Mouse (Mus musculus) neural tube, embryonic 10.5 days (tissue): ENCODE measurements around the gene Ebp.

Experiments used
- DNase-seq: peaks from one replicate; pipeline ENCODE4 v3.0.0-alpha.2; 2017; ENCODE audit warnings: low spot score; ENCODE audit errors: extremely low spot score

Gene Ebp

GRCm38 (mm10) chrX:8193419-8193723, at the start of gene Ebp:
TSS of gene Ebp (minus strand) at chrX:8193512.
- no peak for DNase-seq

GRCm38 (mm10) chrX:8238804-8239395, 45.6 kb upstream of the Ebp start:
- no peak for DNase-seq

- DNase-seq: no peak
Observed at GRCm38 (mm10) chrX:8236704-8237103, 43.4 kb upstream of the Ebp start.

- DNase-seq: no peak
Observed at GRCm38 (mm10) chrX:8233602-8234001, 40.3 kb upstream of the Ebp start.

- no peak for DNase-seq
Observed at GRCm38 (mm10) chrX:8230272-8230671, 37.0 kb upstream of the Ebp start.

- DNase-seq: no peak
Observed at GRCm38 (mm10) chrX:8223473-8223872, 30.2 kb upstream of the Ebp start.

GRCm38 (mm10) chrX:8222678-8223421, 29.5 kb upstream of the Ebp start:
- no peak for DNase-seq

- no peak for DNase-seq
Observed at GRCm38 (mm10) chrX:8222296-8222677, 29.0 kb upstream of the Ebp start.

GRCm38 (mm10) chrX:8219651-8220050, 26.3 kb upstream of the Ebp start:
- DNase-seq: no peak

- DNase-seq: no peak
Observed at GRCm38 (mm10) chrX:8218114-8218513, 24.8 kb upstream of the Ebp start.

- DNase-seq: no peak
Observed at GRCm38 (mm10) chrX:8217383-8217782, 24.1 kb upstream of the Ebp start.

- no peak for DNase-seq
Observed at GRCm38 (mm10) chrX:8211490-8212207, 18.3 kb upstream of the Ebp start.

- DNase-seq: no peak
Observed at GRCm38 (mm10) chrX:8209720-8210119, 16.4 kb upstream of the Ebp start.

- no peak for DNase-seq
Observed at GRCm38 (mm10) chrX:8207224-8207623, 13.9 kb upstream of the Ebp start.

GRCm38 (mm10) chrX:8206694-8207197, 13.4 kb upstream of the Ebp start:
- no peak for DNase-seq

GRCm38 (mm10) chrX:8206015-8206693, 12.8 kb upstream of the Ebp start, which contains the start of gene Porcn:
TSS of gene Porcn (minus strand) at chrX:8206525.
- peak; percentile 76 for DNase-seq

GRCm38 (mm10) chrX:8205551-8205950, 12.2 kb upstream of the Ebp start:
- no peak for DNase-seq

- no peak for DNase-seq
Observed at GRCm38 (mm10) chrX:8205088-8205487, 11.8 kb upstream of the Ebp start.

- DNase-seq: no peak
Observed at GRCm38 (mm10) chrX:8204076-8204475, 10.8 kb upstream of the Ebp start.

GRCm38 (mm10) chrX:8203105-8203504, 9.8 kb upstream of the Ebp start:
- no peak for DNase-seq

GRCm38 (mm10) chrX:8192640-8193418, 483 bp downstream of the Ebp start:
- DNase-seq: peak; percentile 78
